Mouse (Mus musculus): ENCODE measurements at regions not wholly inside any gene's neighbourhood (a gene's known extent, or its start where the extent isn't known, plus 50 kb on each side); places are given as distances from the start of the nearest gene placed in this dataset.

DNA sequence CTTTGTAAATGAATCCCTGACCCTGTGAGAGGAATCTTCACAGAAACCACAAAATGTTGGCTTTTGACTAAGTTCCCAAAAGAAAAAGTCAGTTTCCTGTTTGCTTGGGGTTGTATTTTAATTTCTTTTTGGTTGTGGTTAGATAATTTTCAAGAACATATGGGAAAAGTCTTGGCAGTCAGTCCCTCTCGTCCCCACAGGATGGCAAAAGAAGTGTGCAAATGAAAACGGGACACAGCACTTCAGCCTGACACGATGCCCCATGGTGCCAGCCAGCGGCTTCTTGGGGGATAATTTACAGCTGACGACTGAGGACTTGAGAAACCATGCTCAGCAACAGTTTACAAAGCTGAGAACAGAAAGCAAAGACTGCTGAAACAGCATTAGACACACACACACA, 281.2 kb upstream of the Klf3 start:
- in situ Hi-C loops (cut with MboI; ENCODE audit: unreplicated experiment in 2 of 2): no loop called here

DNA sequence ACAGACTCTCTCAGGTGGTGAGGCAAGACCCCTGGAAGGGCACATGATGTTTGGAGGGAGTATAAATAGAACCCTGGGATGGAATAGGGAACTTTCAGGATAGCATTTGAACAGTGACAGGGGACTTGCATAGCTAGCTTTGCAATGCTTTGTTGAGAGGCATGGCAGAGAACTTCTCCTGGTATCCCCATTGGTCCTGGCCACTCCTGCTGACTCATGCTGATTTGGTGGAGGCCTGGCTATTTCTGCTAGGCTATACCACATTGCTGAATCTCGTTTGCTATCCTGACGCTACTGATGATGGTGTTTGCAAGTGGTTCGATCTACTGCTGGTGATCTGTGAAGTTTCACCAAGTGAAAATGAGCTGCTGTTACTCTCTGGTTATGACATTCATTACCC, 276.7 kb upstream of the Klf3 start:
- in situ Hi-C loops (cut with MboI; ENCODE audit: unreplicated experiment in 2 of 2): no loop called here

DNA sequence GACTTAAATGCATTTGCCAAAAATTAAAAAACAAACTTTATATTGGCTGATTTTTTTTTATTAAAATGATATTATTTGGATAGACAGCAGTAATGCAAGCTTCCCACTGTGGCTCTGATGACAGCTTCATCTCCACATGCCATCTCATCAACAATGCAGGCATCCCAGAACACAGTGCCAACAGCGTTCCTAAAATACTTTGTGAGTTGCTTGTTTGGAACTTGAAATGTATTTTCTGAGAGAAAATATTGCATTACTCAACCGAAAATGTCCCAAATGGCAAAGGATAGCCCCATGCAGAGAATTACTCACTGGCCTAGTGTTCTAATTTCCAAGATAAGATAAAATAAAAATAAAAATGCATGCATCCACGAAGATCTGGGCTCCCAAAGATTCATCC, 275.2 kb upstream of the Klf3 start:
- in situ Hi-C loops (cut with MboI; ENCODE audit: unreplicated experiment in 2 of 2): no loop called here

DNA sequence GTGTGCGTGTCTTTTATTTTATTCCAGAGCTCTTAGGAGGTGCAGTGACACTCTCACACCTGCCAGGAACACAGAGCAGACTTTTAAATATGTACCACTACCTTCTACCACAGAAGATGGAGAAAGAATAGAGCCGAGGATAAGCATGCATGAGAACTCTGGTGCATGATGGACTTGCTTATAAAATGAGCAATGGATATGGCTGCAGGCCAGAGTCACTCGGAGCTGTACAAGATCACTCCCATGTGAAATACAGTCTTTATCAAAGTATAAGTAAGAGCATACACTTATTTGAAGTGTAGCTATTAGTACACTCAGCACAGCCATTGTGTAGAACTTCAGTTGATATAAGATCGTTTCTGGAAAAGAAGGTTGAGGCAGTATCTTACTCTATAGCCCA, 268.8 kb upstream of the Klf3 start:
- in situ Hi-C loops (cut with MboI; ENCODE audit: unreplicated experiment in 2 of 2): no loop called here

DNA sequence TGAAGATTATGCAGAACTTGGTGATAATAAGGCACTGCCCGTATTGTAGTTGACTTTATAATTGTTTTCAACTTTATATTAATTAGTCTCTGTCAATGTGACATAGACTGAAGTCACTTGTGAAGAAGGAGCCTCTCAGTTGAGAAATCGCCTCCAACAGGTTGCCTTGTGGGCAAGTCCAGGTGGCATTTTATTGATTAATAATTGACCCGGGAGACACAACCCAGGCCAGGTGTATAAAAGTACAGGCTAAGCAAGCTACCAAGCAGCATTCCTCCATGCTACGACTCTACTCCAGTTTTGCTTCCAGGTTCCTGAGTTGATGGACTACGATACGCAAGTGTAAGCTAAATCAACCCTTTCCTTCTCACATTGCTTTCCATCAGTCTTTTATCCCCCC, 268.2 kb upstream of the Klf3 start:
- in situ Hi-C loops (cut with MboI; ENCODE audit: unreplicated experiment in 2 of 2): no loop called here

DNA sequence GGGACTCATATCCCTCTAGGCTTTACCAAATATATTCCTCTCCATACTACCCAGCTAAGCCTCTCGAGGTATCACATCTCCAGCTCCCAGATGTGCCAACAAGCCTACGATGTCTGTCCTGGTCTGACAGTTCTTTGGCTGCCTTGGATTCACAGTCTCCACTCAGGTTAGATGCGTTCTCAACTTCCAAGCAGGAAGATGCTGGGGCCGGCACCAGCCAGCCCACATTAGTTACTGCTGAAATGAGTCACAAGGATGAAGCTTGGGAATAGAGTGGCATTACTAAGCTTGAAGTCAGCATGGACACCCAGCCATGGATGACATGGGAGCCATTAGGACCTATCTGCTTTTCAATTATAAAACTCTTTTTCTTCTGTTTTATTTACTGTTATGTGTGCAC, 267.6 kb upstream of the Klf3 start:
- in situ Hi-C loops (cut with MboI; ENCODE audit: unreplicated experiment in 2 of 2): no loop called here

DNA sequence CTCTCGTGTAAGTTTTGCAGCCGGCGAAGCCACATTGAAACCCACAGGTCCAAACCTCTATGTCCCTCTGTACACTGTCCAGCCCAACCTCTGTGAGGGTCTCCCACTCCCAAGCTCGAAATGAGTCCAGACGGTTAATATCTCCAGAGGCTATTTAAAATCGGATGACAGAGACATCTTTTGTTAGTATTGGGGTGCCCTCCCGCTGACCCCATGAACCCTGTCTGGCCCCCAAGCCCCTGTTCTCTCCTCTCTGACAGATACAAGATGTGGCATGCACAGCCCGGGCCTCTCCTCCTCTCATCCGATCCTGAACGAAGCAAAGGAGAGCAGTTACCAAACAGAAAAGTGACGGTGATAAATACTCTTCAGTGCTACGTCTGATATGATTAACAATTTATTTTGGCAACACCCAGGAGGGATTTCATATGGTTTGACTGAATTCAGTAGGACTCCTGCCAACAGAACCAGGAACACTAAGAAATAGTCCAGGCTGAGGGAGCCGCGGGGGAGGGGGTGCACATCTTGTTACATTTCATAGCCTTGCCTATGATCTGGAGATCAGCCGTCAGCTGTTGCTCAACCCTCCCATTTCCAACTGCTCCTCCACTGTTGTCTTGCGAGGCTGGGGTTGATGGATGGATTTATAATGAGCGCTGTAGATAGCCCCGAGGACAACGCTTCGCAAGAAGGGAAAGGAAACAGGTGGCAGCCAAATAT, 266.6 kb upstream of the Klf3 start:
- in situ Hi-C loops (cut with MboI; ENCODE audit: unreplicated experiment in 2 of 2): no loop called here

DNA sequence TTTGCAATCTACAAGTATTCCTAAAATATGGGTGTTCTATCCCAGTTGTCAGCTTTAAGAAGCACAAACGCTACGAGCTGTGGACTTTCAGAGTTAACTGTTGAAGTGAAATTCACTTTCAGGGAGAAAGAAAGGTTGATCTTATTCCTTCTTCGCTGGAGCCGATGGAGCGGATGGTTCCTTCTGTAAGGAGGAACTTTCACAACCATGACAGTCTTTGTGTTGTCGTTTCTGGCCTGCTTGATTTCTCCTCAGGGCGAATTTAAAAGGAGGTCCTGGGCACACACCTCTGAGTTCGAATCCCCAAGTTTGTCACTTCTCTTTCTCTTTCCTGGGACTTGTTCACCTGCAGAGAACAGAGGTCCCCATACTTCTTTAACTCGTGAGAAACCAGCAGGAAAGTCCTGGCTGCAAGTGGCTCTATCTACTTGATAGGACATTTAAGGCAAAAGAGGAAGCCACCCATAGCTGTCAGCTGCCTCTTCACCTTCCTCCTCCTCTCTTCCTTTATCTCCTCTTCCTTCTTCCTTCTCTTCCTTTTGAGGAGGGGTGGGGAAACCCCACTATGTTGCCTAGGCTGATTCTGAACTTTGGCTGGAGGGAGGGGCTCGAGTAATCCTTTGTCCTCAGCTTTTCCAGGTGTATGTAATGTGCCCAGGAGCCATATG, 265.9 kb upstream of the Klf3 start:
- in situ Hi-C loops (cut with MboI; ENCODE audit: unreplicated experiment in 2 of 2): no loop called here

DNA sequence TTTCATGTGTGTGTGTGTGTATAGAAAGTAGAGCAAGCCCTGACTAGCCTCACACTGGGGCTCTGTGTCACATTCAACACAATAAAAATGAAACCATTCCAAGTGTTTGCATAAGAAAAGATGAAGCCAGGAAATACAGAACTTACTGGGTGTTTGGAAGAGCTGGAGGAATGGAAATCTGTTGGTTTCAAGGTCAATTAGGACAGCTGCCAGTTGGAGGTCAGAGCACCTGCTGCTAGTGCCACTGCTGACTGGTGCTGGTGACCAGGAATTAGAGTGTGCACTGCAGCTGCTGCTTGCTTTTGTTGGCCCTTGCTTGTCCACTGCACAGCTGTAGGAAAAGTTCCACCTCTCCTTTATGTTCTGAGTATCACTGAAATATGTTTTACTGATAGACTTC, 261.4 kb upstream of the Klf3 start:
- in situ Hi-C loops (cut with MboI; ENCODE audit: unreplicated experiment in 2 of 2): no loop called here

DNA sequence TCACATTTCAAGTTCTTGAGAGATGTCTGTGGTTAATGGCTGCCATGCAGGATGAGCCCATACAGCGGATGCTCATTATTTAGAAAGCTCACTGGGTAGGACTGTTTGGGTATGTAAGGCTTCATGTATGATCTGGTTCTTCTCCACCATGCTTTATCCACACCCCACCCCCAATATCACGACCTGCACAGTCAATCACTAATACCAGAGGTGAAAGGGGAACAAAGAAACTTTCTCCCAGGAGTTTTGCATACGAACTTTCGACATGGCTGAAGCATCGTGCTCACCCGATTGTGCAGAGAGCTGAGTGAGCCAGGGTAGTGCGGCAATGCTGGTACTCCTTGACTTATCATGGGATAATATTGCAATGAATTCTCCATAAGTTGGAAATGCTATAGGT, 247.3 kb upstream of the Klf3 start:
- in situ Hi-C loops (cut with MboI; ENCODE audit: unreplicated experiment in 2 of 2): no loop called here

DNA sequence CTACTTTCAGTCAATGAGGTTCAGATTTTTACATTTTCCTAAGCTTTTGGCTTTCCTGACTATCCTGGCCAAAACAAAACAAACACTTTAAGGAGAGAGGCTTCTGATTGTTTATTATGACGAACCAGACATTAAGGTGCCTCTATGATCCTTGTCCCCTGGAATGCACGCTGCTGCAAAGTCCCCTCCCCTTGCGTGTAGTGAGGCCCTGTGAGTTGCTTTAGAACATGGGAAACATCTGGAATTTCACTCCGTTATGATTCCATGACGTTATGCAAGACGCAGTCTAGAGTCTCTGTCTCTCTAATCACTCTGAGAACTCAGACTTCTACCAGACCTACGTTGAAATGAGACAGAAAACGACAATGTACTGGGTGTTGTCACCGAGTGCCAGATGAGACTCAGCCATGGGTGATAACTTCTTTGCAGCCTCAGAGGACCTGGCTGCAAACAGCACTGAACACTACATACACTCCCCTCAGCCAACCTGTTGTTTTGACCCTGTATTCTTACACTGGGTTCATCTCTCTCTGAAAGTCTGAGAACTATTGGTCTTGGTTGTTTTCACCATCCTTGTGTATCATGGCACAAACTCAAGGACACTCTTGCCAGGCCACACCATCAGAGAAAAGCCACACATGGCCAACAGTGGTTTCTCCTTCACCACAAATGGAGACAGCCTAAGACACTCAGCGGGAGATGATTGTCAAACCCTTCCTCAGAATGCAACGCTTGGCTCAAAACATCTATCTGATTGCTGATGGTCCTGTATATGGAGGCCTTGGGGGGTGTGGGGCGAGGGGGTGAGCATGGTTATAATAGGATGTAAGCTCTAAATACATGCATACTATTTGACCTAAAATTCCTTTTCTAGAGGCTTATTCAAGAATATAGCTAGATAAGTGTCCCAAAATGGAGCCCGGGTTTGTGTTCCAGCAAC, 236.5 kb upstream of the Klf3 start:
- in situ Hi-C loops (cut with MboI; ENCODE audit: unreplicated experiment in 2 of 2): no loop called here

DNA sequence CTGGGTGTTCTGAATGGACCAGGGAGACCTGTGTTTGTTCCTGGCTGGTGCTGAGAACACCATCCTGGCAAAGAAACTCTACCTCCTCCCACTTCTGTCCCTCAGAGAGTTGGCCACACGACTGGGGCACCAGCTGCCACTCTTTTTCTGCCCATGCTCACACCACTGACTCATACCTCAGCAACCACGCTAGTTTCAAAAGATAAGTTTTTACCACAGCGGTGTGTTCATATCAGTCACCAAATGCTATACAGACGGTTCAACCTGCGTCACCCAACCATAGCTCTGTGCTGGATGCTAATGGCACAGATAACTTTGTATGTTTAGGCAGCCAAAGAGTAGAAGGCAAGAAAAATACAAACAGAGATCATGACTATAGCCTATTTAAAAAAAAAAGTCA, 235.4 kb upstream of the Klf3 start:
- in situ Hi-C loops (cut with MboI; ENCODE audit: unreplicated experiment in 2 of 2): no loop called here

DNA sequence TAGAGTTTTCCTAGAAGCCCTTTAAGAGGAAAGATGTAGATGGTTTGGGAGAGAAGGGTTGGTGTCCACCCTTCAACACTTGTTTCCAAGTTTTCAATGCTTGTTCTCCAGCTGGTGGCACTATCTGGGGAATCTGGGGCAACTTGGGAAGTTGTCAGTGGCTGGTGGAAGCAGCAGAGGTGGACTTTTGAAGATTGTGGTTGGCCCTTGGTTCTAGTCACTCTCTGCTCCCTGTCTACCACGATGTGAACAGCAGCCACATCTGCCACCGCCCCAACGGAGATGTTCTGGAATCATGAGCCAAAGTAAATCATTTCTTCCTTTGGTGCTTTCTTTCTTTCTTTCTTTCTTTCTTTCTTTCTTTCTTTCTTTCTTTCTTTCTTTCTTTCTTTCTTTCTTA, 234.9 kb upstream of the Klf3 start:
- in situ Hi-C loops (cut with MboI; ENCODE audit: unreplicated experiment in 2 of 2): no loop called here

DNA sequence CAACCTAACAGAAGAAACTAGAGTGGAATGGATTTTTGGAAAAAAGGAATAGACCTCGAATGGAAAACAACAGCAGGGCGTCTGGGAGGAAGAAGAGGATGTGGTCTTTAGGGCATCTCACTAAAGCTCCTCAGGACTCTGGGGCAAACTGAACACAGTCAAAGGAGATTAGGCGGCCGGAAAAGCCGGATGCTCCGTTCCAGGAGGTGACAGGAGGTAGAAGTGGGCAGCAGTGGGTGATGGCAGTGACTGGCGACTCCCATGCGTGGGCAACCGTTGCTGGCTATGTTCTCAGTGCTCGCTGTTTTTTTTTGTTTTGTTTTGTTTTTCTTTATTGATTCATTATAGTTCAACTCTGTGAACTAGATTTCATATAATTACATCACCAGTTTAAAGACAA, 228.8 kb upstream of the Klf3 start:
- in situ Hi-C loops (cut with MboI; ENCODE audit: unreplicated experiment in 2 of 2): no loop called here

DNA sequence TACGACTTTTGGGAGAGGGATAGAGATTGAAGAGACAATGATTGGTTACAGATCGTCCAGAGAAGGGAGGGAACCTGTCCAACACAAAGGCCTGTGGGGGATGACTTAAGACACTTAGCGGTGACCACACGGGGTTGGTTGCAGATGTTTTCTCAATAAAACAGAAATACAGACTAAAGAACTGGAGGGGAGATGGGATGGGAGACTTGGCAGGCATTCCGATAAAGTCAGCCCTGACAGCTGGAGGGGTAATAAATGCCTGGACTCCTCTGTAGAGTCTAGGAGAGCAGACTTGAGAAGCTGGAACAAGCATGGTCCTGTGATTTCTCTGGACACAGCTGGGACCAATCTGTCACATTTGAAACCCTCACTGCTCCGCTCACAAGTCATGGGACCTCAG, 227.3 kb upstream of the Klf3 start:
- in situ Hi-C loops (cut with MboI; ENCODE audit: unreplicated experiment in 2 of 2): no loop called here

DNA sequence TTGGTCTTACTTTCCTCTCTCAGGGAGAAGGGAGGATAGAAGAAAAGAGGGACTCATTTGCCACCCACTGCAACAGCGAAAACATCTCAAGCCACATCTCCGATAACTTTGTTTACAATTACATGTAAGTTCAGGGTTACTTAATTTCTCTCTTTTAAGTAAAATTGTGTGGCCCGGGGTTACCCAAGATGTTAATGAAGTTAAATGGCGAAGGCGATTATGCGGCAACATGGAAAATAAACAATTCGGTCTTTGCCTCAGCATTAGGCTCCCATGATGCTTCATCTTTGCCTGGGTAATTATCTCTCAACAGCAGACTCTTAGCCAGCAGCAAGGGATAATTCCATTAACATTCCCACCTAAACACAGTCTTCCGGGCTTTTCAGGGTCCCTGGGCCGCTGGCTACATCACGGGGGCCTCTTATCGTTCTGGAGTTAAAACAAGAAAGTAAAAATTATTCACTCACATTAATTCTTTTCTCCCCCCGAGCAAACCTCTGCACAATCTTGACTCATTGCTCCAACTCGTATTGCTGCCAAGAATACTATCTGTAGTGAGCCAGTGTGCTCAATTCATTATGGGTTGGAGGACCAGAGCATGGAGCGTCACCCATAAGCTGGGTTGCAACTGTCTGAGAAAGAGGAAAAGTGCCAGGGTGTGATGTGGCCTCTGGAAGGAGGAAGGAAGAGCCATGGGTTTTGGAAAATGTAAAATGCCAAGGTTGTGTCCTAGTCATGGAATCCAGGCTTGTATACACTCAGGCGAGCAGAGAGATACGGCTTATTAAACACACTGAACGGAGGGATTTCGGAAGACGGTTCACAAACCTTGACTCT, 226.5 kb upstream of the Klf3 start:
- in situ Hi-C loops (cut with MboI; ENCODE audit: unreplicated experiment in 2 of 2): no loop called here

DNA sequence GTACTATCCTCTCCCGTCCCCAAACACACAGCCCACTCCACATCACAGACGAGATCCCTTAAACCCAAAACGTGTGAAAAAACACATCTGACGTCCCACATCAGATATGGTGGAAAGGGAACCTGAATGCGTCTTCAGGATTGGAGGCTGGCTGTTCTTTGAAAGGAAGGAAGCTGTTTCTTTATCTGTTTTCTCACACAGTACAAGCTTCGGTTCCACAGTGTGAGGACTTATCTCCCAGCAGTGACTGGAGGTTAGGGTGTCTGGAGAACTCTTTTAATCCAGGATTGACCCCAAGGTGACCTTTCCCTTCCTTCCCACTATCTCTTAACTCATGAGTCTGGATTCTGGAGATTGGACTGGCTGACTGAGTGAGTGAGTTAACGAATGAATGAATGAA, 225.8 kb upstream of the Klf3 start:
- in situ Hi-C loops (cut with MboI; ENCODE audit: unreplicated experiment in 2 of 2): no loop called here

DNA sequence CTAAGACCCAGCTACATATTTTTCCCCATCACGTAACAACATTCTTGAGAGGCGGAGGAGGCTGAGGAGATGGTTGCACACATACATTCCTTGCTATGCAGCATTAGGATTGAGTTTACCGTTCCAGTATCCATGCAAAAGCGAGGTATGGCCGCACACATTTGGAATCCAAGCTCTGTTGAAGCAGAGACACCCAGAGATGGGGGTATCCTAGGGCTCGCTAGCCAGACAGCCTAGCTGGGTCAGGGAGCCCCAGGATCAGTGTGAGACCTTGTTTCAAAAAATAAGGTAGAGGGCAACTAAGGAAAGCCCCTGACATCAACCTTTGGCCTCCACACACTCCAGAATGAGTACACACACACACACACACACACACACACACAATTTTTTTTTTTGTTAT, 224.7 kb upstream of the Klf3 start:
- in situ Hi-C loops (cut with MboI; ENCODE audit: unreplicated experiment in 2 of 2): no loop called here

DNA sequence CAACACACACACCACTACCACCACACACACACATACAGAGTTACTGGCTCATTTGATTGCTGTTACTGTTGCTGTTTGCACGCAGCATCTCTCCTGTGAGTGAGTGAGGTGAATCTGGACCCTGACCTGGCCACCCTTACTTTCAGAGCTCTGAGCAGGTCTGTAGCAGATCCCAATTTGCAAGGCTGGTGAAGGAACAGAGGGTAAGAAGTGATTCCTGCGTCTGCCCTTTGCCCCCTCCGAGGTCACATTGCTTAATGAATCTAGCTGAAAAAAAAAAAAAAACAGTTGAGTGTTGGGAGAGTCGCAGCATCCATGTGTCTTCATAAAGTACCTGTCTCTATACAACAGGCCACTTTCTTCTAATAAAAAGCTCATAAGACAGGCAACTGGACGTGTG, 224.1 kb upstream of the Klf3 start:
- in situ Hi-C loops (cut with MboI; ENCODE audit: unreplicated experiment in 2 of 2): no loop called here

DNA sequence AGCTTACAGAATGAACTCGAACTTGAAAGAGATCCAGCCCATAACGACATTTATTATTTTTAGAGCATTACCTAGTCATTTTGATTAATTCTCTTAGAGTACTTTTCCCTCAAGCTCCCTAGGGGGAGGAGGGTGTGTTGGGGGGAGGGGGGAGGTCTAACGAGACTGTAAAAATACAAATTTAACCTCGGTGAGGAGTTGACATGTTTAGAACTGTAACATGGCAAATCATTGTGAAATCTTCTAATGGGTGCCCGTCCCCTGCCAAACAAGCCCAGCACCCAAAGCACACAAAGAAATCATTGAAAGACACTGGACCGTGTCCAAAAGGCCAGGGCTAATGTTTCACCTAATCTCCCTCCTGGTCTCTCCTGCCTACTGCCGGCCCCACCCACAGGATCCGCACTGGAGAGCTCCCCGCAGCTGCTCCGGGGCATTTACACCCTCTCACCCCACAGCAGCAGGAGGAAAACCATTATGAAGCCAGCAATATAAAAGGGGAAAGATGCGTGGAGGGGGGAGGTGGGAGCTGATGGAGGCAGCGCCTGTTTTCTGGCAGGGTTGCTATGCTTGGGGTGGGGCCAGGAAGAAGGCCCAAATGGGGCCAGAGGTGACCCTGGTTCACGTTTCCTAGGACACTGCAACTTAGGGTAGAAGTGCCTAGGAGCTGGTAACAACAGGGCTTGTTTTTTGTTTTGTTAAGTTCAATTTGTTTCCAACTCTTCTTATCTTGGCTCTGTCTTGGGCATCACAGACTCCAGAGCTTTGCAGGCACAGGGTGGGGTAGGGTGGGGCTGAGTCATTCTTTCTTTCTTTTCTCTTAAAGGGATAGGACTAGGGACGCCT, 223.5 kb upstream of the Klf3 start:
- in situ Hi-C loops (cut with MboI; ENCODE audit: unreplicated experiment in 2 of 2): no loop called here
